Mouse (Mus musculus) A20 (cell line): ENCODE data around the gene Gm10197.
"Not testable (repeated sequence)": the region's sequence is repeated elsewhere in the genome, so short reads cannot be mapped to it uniquely, and the experiment has no call there.

Experiments
- DNase-seq: peaks from one replicate; pipeline ENCODE4 v3.0.0-alpha.2; 2011; ENCODE audit warnings: low read depth, low spot score

Gm10197 gene

GRCm38 (mm10) chr19:53371666-53372065, at the start of gene Gm10197:
TSS of gene Gm10197 (minus strand) at chr19:53371766.
- no peak for DNase-seq

- DNase-seq: peak; percentile 94
Measured at GRCm38 (mm10) chr19:53420924-53421582, 49.5 kb upstream of the Gm10197 start.

- peak; percentile 89 for DNase-seq
Measured at GRCm38 (mm10) chr19:53419834-53420233, 48.3 kb upstream of the Gm10197 start.

GRCm38 (mm10) chr19:53415198-53415597, 43.6 kb upstream of the Gm10197 start:
- peak; percentile 66 for DNase-seq

GRCm38 (mm10) chr19:53414650-53415049, 43.1 kb upstream of the Gm10197 start:
- DNase-seq: no peak

GRCm38 (mm10) chr19:53413617-53414380, 42.2 kb upstream of the Gm10197 start:
- DNase-seq: no peak

- DNase-seq: no peak
Measured at GRCm38 (mm10) chr19:53412149-53412848, 40.7 kb upstream of the Gm10197 start.

- DNase-seq: no peak
Measured at GRCm38 (mm10) chr19:53409663-53410307, 38.2 kb upstream of the Gm10197 start.

- no peak for DNase-seq
Measured at GRCm38 (mm10) chr19:53408398-53408797, 36.8 kb upstream of the Gm10197 start.

GRCm38 (mm10) chr19:53407350-53407749, 35.8 kb upstream of the Gm10197 start:
- no peak for DNase-seq

GRCm38 (mm10) chr19:53405810-53406209, 34.2 kb upstream of the Gm10197 start:
- no peak for DNase-seq

GRCm38 (mm10) chr19:53404837-53405356, 33.3 kb upstream of the Gm10197 start:
- peak; percentile 50 for DNase-seq

- DNase-seq: peak; percentile 41
Measured at GRCm38 (mm10) chr19:53404219-53404836, 32.8 kb upstream of the Gm10197 start.

- no peak for DNase-seq
Measured at GRCm38 (mm10) chr19:53402741-53403432, 31.3 kb upstream of the Gm10197 start.

- DNase-seq: no peak
Measured at GRCm38 (mm10) chr19:53400332-53401110, 29.0 kb upstream of the Gm10197 start.

- no peak for DNase-seq
Measured at GRCm38 (mm10) chr19:53399213-53399612, 27.6 kb upstream of the Gm10197 start.

- peak; percentile 82 for DNase-seq
Measured at GRCm38 (mm10) chr19:53397451-53398233, 26.1 kb upstream of the Gm10197 start.

- DNase-seq: peak; percentile 32
Measured at GRCm38 (mm10) chr19:53395805-53396204, 24.2 kb upstream of the Gm10197 start.

GRCm38 (mm10) chr19:53394956-53395355, 23.4 kb upstream of the Gm10197 start:
- not testable (repeated sequence) for DNase-seq
